Mouse (Mus musculus): ENCODE measurements around the gene Nip7. TPM values are rescaled to one million over a fixed set of nuclear protein-coding genes. Genes with fewer than 3 reads are reported as not detected.

Gene Nip7
- polyA plus RNA-seq, 1 experiment from 2014 or later: 102 TPM

DNA sequence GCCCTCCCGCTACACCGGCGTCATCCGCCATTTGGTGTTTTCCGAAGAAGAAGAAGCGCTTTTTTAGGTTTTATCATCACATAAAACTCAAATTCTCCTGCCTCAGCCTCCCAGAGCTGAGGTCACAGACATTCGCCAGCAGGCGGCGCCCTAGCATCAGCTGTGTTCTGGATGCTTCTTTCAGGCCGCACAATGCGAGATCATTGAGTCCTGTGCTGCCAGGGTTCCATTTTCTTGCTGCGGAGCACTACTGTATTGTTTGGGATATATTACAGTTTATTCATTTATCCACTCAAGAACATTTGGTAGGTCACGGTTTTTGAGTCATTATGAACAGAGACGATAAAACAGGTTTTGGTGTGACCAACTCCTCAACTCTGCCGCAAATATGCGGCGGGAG lies 28.7 kb downstream of the Nip7 start:
- Histone ChIP-seq H3K4me1 (replicated peaks; ENCODE audit: control insufficient read depth, insufficient read depth, low read length) (no peaks in the 10 kb centered on the region), H3K27me3 (replicated peaks; ENCODE audit: control insufficient read depth, insufficient read depth, low read length) (no peaks in the 10 kb centered on the region), H3K4me2 (ENCODE audit: low read length) (no peak overlapping the region), H3K27ac (ENCODE audit: low read depth) (no peak overlapping the region), H3K9ac (ENCODE audit: low read length) (no peak overlapping the region), H3K9me3 (ENCODE audit: control insufficient read depth, low read length) (no peaks in the 10 kb centered on the region), H3K4me3 (ENCODE audit: low read depth, low read length) (no peak overlapping the region), H3K36me3 (ENCODE audit: control insufficient read depth, insufficient read depth, low read length) (peaks cover 73% of the 10 kb centered on the region)
- ATAC-seq (replicated peaks; ENCODE audit: low FRiP score, low TSS enrichment, low read depth): no peak
- WGBS: 96% methylated on average over 17 of the region's 17 CpGs
- no peak for DNase-seq (ENCODE audit: low spot score)

DNA sequence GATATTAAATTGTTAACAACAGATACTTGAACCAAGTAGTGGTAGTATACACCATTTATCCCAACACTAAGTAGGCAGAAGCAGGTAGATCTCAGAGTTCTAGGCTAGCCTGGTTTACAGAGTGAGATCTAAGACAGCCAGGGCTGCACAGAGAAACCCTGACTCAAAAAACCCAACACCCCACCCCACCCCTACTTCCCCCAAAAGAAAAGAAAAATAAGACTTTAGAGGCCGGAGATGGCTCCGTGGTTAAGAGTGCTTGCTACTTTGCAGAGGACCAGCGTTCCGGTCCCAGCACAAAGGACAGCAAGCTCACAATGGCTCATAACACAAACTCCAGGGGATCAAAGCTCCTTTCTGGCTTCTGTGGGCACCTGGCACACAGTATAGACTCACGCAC lies 29.3 kb downstream of the Nip7 start:
- Histone ChIP-seq H3K9ac (ENCODE audit: low read length) (no peak overlapping the region), H3K4me1 (replicated peaks; ENCODE audit: control insufficient read depth, insufficient read depth, low read length) (no peaks in the 10 kb centered on the region), H3K9me3 (ENCODE audit: control insufficient read depth, low read length) (no peaks in the 10 kb centered on the region), H3K36me3 (ENCODE audit: control insufficient read depth, insufficient read depth, low read length) (peaks cover 73% of the 10 kb centered on the region), H3K27me3 (replicated peaks; ENCODE audit: control insufficient read depth, insufficient read depth, low read length) (no peaks in the 10 kb centered on the region), H3K4me3 (ENCODE audit: low read depth, low read length) (no peak overlapping the region), H3K27ac (ENCODE audit: low read depth) (no peak overlapping the region), H3K4me2 (ENCODE audit: low read length) (no peak overlapping the region)
- ATAC-seq (replicated peaks; ENCODE audit: low FRiP score, low TSS enrichment, low read depth): no peak
- DNase-seq (ENCODE audit: low spot score): no peak
- 98% methylated on average over 5 of the region's 5 CpGs for WGBS

DNA sequence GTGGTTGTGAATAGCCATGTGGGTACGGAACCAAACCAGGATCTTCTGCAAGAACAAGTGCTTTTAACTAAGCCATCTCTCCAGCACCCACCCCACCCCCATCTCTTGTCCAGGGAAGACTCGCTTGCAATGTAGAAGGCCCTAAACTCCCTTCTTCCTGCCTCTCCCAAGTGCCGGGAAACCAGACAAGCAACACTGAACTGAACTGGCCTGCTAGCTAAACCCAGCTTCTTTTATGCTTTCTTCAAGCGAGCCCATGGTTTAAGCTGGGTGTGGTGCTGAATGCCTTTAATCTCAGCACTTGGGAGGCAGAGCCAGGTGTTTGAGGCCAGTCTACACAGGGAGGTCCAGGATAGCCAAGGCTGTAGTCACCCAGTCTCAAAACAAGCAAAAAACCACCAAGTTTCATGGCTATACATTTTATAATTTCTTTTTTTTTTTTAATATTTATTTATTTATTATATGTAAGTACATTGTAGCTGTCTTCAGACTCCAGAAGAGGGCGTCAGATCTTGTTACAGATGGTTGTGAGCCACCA lies 31.9 kb downstream of the Nip7 start:
- Histone ChIP-seq H3K4me2 (ENCODE audit: low read length) (no peak overlapping the region), H3K4me3 (ENCODE audit: low read depth, low read length) (no peak overlapping the region), H3K9ac (ENCODE audit: low read length) (no peak overlapping the region), H3K36me3 (ENCODE audit: control insufficient read depth, insufficient read depth, low read length) (peaks cover 72% of the 10 kb centered on the region), H3K27me3 (replicated peaks; ENCODE audit: control insufficient read depth, insufficient read depth, low read length) (no peaks in the 10 kb centered on the region), H3K27ac (ENCODE audit: low read depth) (no peak overlapping the region), H3K4me1 (replicated peaks; ENCODE audit: control insufficient read depth, insufficient read depth, low read length) (no peaks in the 10 kb centered on the region), H3K9me3 (ENCODE audit: control insufficient read depth, low read length) (no peaks in the 10 kb centered on the region)
- DNase-seq (ENCODE audit: low spot score): no peak
- no peak for ATAC-seq (replicated peaks; ENCODE audit: low FRiP score, low TSS enrichment, low read depth)
- 94% methylated on average over 5 of the region's 5 CpGs for WGBS

DNA sequence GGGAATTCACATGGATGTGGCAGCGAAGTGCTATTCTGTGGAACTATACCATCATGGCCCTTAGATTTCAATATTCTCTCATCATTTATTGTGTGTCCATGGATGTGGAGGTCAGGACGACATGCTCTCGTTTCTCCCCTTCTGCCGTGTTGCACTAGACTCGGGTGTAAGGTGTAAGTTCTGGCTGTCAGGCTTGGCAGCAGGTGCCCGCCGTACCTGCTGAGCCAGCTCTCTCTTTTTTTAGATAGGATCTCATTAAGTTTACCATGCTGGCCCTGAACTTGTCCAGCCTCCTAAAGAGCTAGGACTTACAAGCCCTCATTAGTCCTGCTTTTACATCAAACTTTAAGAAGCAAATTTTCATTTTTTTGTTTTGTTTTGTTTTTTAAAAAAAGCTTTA lies 33.9 kb downstream of the Nip7 start:
- 95% methylated on average over 7 of the region's 7 CpGs for WGBS
- Histone ChIP-seq H3K4me3 (ENCODE audit: low read depth, low read length) (no peak overlapping the region), H3K9me3 (ENCODE audit: control insufficient read depth, low read length) (no peaks in the 10 kb centered on the region), H3K4me1 (replicated peaks; ENCODE audit: control insufficient read depth, insufficient read depth, low read length) (peaks cover 14% of the 10 kb centered on the region), H3K4me2 (ENCODE audit: low read length) (no peak overlapping the region), H3K27ac (ENCODE audit: low read depth) (no peak overlapping the region), H3K36me3 (ENCODE audit: control insufficient read depth, insufficient read depth, low read length) (peaks cover 71% of the 10 kb centered on the region), H3K27me3 (replicated peaks; ENCODE audit: control insufficient read depth, insufficient read depth, low read length) (no peaks in the 10 kb centered on the region), H3K9ac (ENCODE audit: low read length) (no peak overlapping the region)
- DNase-seq (ENCODE audit: low spot score) (no peak), ATAC-seq (replicated peaks; ENCODE audit: low FRiP score, low TSS enrichment, low read depth) (no peak)

DNA sequence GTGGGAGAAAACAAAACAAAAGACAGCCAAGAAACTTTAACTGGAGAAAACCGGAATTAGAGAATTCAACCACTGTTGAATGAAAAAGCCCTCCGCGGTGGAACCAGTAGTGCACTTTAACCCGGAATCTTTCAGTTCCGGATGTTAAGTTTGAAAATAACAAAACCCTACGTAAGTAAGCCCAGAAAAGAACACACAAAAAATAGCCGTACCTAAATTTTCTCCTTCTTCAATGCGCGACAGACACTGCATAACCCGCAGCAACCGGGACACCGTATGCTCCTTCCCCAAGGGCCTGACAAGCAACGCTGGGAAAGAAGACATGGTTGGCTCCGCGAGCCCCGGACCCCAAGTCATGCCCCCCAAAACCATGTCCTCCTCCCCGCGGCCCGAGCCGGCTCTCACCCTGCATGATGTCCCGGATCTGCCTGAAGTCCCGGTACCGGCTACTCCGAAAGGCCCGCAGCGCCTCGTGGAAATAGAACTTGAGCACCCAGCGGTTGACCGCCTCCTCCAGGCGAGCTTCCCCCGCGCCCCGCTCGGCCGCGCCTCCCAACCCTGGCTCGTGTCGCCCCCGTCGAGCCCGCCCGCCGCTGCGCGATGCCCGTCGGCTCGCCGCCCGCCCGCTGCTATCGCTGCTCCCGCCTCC lies 39.2 kb downstream of the Nip7 start:
- peak overlapping the region; percentile 90 for H3K27ac ChIP-seq (ENCODE audit: low read depth)
- no peaks in the 10 kb centered on the region for H3K27me3 ChIP-seq (replicated peaks; ENCODE audit: control insufficient read depth, insufficient read depth, low read length)
- H3K4me1 ChIP-seq (replicated peaks; ENCODE audit: control insufficient read depth, insufficient read depth, low read length): peaks cover 14% of the 10 kb centered on the region
- DNase-seq (ENCODE audit: low spot score) (no peak), ATAC-seq (replicated peaks; ENCODE audit: low FRiP score, low TSS enrichment, low read depth) (peak; percentile 78)
- peak overlapping the region; percentile 77 for H3K4me2 ChIP-seq (ENCODE audit: low read length)
- H3K36me3 ChIP-seq (ENCODE audit: control insufficient read depth, insufficient read depth, low read length): peaks cover 37% of the 10 kb centered on the region
- under 1% methylated on average over 52 of the region's 53 CpGs for WGBS
- peak overlapping the region; percentile 89 for H3K9ac ChIP-seq (ENCODE audit: low read length)
- no peaks in the 10 kb centered on the region for H3K9me3 ChIP-seq (ENCODE audit: control insufficient read depth, low read length)
- H3K4me3 ChIP-seq (ENCODE audit: low read depth, low read length): peak overlapping the region; percentile 87

DNA sequence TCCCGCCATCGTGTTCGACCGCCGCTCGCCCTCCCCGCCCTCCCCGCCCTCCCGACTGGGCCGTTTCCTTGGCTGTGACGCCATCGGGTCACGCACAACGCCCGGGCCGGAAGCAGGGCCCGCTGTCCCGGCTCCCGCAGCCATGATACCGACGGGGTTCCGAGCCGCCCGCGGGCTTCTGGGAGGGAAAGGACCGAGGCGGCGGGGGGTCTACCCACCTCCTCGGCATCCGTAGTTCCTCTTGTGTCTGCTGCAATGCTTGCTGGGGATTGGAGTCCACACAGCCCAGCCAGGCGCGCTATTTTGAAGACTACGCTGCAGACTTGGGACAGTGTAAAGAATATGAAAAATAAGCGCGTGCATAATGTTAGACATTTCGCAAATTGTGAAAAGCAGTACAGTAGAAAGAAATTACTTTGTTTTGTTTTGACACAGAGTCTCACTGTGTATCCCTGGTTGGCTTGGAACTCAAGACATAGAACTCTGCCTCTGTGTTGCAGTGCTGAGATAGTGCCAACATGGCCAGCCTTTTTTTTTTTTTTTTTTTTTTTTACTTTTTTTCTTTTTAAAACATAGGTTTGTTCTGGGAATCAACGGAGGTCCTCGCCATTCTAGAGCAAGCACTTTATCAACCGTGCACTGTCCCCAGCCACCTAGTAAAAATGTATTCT lies 39.8 kb downstream of the Nip7 start, which contains the start of gene Terf2:
TSS of gene Terf2 (minus strand) at position 182 of the 671 bp plus-strand sequence.
- DNase-seq (ENCODE audit: low spot score) (peak; percentile 96), ATAC-seq (replicated peaks; ENCODE audit: low FRiP score, low TSS enrichment, low read depth) (peak; percentile 95)
- peak within 1 kb of the TSS; percentile 89 for H3K9ac ChIP-seq (ENCODE audit: low read length)
- no peaks in the 10 kb centered on the region for H3K9me3 ChIP-seq (ENCODE audit: control insufficient read depth, low read length)
- WGBS: 3% methylated on average over 34 of the region's 39 CpGs
- H3K27ac ChIP-seq (ENCODE audit: low read depth): peak within 1 kb of the TSS; percentile 90
- peak within 1 kb of the TSS; percentile 77 for H3K4me2 ChIP-seq (ENCODE audit: low read length)
- no peaks in the 10 kb centered on the region for H3K27me3 ChIP-seq (replicated peaks; ENCODE audit: control insufficient read depth, insufficient read depth, low read length)
- H3K4me3 ChIP-seq (ENCODE audit: low read depth, low read length): peak within 1 kb of the TSS; percentile 87
- H3K36me3 ChIP-seq (ENCODE audit: control insufficient read depth, insufficient read depth, low read length): peaks cover 30% of the 10 kb centered on the region
- peaks cover 14% of the 10 kb centered on the region for H3K4me1 ChIP-seq (replicated peaks; ENCODE audit: control insufficient read depth, insufficient read depth, low read length)

DNA sequence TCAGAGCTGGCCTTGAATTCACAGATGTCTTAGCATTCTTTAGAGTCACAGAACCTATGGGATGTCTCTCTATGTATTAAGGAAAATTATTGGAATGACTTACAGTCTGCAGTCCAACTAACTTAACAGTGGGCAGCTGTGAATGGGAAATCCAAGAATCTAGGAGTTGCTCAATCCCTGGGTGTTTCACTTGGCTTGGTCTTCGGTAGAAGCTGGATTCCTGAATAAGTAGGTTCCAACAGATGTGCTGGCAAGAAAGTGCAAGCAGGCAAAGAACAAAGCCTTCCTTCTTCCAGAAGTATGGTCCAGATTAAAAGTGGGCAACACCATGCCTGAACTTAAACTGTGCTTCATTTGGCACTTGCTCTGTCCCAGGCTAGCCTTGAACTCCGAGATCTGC lies 44.0 kb downstream of the Nip7 start:
- Histone ChIP-seq H3K27ac (ENCODE audit: low read depth) (no peak overlapping the region), H3K9me3 (ENCODE audit: control insufficient read depth, low read length) (no peaks in the 10 kb centered on the region), H3K9ac (ENCODE audit: low read length) (no peak overlapping the region), H3K27me3 (replicated peaks; ENCODE audit: control insufficient read depth, insufficient read depth, low read length) (no peaks in the 10 kb centered on the region), H3K4me3 (ENCODE audit: low read depth, low read length) (no peak overlapping the region), H3K4me1 (replicated peaks; ENCODE audit: control insufficient read depth, insufficient read depth, low read length) (no peaks in the 10 kb centered on the region), H3K36me3 (ENCODE audit: control insufficient read depth, insufficient read depth, low read length) (no peaks in the 10 kb centered on the region), H3K4me2 (ENCODE audit: low read length) (no peak overlapping the region)
- no peak for ATAC-seq (replicated peaks; ENCODE audit: low FRiP score, low TSS enrichment, low read depth)
- WGBS: 75% methylated on average over 2 of the region's 2 CpGs
- no peak for DNase-seq (ENCODE audit: low spot score)

DNA sequence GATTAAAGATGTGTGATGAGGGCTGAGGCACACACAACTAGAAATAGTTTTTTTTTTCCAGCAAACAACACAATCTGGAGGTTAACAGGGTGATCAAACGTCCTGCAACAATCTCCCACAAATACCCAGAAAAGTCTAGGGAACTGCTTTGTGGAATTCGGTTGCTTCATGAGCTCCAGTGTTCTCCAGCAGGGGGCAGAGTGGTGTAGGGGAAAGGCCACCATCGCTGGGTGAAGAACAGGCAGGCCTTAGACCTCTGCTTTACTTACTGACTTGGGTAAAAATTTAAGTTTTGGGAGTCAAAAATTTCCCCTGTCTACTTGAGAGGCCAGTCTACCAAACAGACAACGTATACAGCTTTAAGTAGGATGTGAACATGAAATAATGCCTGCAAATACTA lies 47.9 kb downstream of the Nip7 start:
- WGBS: 13% methylated on average over 4 of the region's 4 CpGs
- DNase-seq (ENCODE audit: low spot score) (peak; percentile 93), ATAC-seq (replicated peaks; ENCODE audit: low FRiP score, low TSS enrichment, low read depth) (no peak)
- H3K9ac ChIP-seq (ENCODE audit: low read length): no peak overlapping the region
- H3K4me2 ChIP-seq (ENCODE audit: low read length): no peak overlapping the region
- H3K4me3 ChIP-seq (ENCODE audit: low read depth, low read length): no peak overlapping the region
- no peaks in the 10 kb centered on the region for H3K9me3 ChIP-seq (ENCODE audit: control insufficient read depth, low read length)
- H3K36me3 ChIP-seq (ENCODE audit: control insufficient read depth, insufficient read depth, low read length): no peaks in the 10 kb centered on the region
- no peak overlapping the region for H3K27ac ChIP-seq (ENCODE audit: low read depth)
- H3K27me3 ChIP-seq (replicated peaks; ENCODE audit: control insufficient read depth, insufficient read depth, low read length): no peaks in the 10 kb centered on the region
- no peaks in the 10 kb centered on the region for H3K4me1 ChIP-seq (replicated peaks; ENCODE audit: control insufficient read depth, insufficient read depth, low read length)
